Mouse (Mus musculus): ENCODE results near the gene Tbcb. TPM values are rescaled to one million over a fixed set of nuclear protein-coding genes. Genes with fewer than 3 reads are reported as not detected.

Gene Tbcb
- 3.2 TPM for polyA plus RNA-seq (2014; fragmentation: Illumina TruSeq; extraction: RNeasy Lipid Tissue Mini Kit (QIAGEN cat#74804); ENCODE audit: low replicate concordance)

DNA sequence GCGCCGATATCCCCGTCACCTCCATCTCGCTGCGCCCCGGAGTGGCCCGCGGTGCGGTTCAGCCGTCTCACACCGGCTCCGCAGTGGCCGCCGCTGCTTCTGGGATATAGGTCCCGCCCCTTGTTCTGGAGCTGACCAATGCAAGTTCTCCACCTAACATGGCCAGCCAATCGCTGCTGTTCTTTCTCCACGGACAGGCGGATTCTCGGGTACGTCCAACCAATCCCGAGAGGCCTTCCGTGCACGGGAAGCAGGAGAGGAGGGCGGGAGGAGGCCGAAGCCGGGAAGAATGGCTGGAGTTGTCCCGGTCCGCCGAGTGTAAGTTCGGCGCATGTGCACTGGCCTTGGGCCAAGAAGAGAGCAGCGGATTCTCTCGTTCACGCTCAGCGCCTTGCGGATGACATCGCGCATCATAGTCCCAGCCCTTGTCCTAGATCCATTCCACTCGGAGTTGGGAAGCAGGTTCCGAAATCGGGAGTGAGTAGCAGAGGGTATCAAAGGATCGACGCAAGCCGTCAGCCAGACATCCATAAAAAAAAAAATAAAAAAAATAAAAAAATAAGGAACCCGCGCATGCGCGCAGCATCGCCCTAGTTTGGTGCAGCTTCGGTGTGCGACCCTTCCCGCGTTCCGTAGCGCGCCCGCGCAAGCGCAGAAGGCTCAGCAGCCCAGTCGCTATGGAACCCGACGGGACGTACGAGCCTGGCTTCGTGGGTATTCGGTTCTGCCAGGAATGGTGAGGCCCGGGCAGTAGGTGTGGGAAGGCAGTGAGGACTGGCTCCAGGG lies at the start of gene Tbcb, which contains the start of gene Polr2i:
Gene Tbcb, minus strand, starts transcription at position 604 of the 786 bp plus-strand sequence.
Gene Polr2i, plus strand, starts transcription at position 280 of the 786 bp plus-strand sequence.

DNA sequence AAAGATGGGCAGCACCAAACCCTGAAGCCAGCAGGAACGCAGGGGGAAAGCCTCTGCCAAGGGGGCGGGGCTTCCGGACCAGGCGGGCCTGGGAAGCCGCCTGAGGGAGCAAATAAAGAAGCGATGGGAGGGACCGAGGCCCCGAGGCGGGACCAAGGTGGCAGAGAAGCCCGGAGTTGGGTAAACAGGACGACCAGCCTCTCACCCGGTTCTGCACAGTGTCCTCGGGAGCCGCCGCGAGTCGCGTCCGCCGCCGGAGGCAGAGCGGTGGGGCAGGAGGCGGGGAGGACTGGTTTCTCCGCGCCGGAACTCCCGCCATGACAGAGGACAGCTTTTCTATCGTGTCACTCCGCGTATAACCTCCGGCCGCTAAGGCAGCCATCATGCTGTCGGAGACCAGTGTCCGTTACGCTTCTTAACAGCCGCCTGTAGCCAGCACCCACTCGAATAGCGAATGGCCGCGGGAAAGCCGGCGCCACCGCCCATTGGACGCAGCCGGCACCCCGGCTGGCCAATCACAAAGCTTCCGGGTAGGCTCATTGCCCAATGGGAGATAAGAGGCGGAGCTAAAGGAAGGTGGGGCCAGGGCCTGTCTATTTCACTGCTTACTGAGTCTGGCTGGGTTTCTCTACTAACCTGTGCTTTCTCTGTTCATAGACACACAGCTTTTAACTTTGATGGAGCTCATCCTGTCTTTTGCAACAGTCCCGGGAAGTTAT lies 48.0 kb upstream of the Tbcb start, which contains the start of the genes Thap8 and Wdr62:
Gene Thap8, plus strand, starts transcription at position 144 of the 719 bp plus-strand sequence.
Gene Wdr62, minus strand, starts transcription at position 469 of the 719 bp plus-strand sequence.

DNA sequence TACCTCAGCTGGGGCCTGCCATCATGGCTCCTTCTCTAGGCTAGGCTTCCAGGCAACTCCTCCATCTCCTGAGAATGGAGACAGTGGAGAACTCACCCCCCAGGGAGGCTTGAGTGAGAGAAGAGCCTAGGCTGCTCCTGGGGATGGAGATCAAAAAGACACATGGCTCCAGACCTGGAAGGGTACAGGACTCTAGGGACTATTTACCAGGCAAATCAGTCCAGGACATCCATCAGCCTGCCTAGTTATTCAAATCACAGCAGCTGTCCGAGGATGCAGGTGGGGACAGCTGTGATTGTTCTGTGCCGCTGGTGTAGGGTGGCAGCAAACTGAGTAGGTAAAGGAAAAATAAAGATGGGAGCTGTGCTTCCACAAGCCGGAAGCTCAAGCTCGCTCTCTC lies 3.6 kb upstream of the Tbcb start, which contains the start of gene Ovol3:
Gene Ovol3, minus strand, starts transcription at position 101 of the 400 bp plus-strand sequence.

DNA sequence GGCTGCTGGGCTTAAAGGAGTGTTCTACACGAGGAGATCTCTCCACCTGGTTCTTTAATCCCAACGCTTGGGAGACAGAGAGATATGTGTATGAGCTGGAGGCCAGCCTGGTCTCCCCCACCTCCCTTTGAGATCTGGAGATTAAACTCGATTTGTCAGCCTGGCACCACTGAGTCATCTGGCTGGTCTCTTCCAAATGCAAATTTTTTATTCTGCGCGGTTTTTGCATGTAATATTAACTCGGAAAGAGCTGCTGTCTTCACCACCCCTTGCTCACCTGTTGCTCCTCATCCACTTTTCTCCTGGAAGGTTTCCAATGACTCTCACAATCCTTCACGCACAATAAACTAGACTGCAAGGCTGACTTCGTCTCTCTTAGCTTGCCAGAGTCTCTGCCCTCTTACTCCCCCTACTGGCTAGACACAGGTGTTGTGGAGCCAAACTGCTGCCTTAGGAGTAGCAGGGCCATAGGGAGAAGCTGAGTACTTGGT lies 33.5 kb downstream of the Tbcb start, which contains the start of gene Capns1:
Gene Capns1, minus strand, starts transcription at position 331 of the 491 bp plus-strand sequence.

GRCm38 (mm10) chr7:30183879-30184289 lies 48.2 kb downstream of the Tbcb start, which contains the start of gene Cox7a1:
Cox7a1 (plus strand) TSS chr7:30184144.

Other genes starting within 250 kb of the Tbcb start
- 4.6 TPM for gene Zfp568, start 248.3 kb downstream of the Tbcb start, polyA plus RNA-seq (2014; fragmentation: Illumina TruSeq; extraction: RNeasy Lipid Tissue Mini Kit (QIAGEN cat#74804); ENCODE audit: low replicate concordance)
- 2.1 TPM for gene Zfp14, start 180.9 kb downstream of the Tbcb start, polyA plus RNA-seq (2014; fragmentation: Illumina TruSeq; extraction: RNeasy Lipid Tissue Mini Kit (QIAGEN cat#74804); ENCODE audit: low replicate concordance)
- gene Zfp82, start 159.4 kb downstream of the Tbcb start, polyA plus RNA-seq (2014; fragmentation: Illumina TruSeq; extraction: RNeasy Lipid Tissue Mini Kit (QIAGEN cat#74804); ENCODE audit: low replicate concordance) = 2.3 TPM
- gene Gm26920, start 141.9 kb downstream of the Tbcb start, polyA plus RNA-seq (2014; fragmentation: Illumina TruSeq; extraction: RNeasy Lipid Tissue Mini Kit (QIAGEN cat#74804); ENCODE audit: low replicate concordance) = not detected
- gene Zfp566, start 141.7 kb downstream of the Tbcb start, polyA plus RNA-seq (2014; fragmentation: Illumina TruSeq; extraction: RNeasy Lipid Tissue Mini Kit (QIAGEN cat#74804); ENCODE audit: low replicate concordance) = 1.6 TPM
- gene Zfp260, start 137.5 kb downstream of the Tbcb start, polyA plus RNA-seq (2014; fragmentation: Illumina TruSeq; extraction: RNeasy Lipid Tissue Mini Kit (QIAGEN cat#74804); ENCODE audit: low replicate concordance) = 98.7 TPM
- gene Zfp382, start 110.3 kb downstream of the Tbcb start, polyA plus RNA-seq (2014; fragmentation: Illumina TruSeq; extraction: RNeasy Lipid Tissue Mini Kit (QIAGEN cat#74804); ENCODE audit: low replicate concordance) = 0.37 TPM
- 20.8 TPM for gene Zfp146, start 62.5 kb downstream of the Tbcb start, polyA plus RNA-seq (2014; fragmentation: Illumina TruSeq; extraction: RNeasy Lipid Tissue Mini Kit (QIAGEN cat#74804); ENCODE audit: low replicate concordance)
- 4.2 TPM for gene Cox7a1, start 48.1 kb downstream of the Tbcb start, polyA plus RNA-seq (2014; fragmentation: Illumina TruSeq; extraction: RNeasy Lipid Tissue Mini Kit (QIAGEN cat#74804); ENCODE audit: low replicate concordance)
- 24.3 TPM for gene Capns1, start 33.5 kb downstream of the Tbcb start, polyA plus RNA-seq (2014; fragmentation: Illumina TruSeq; extraction: RNeasy Lipid Tissue Mini Kit (QIAGEN cat#74804); ENCODE audit: low replicate concordance)
- gene Polr2i, start 324 bp downstream of the Tbcb start, polyA plus RNA-seq (2014; fragmentation: Illumina TruSeq; extraction: RNeasy Lipid Tissue Mini Kit (QIAGEN cat#74804); ENCODE audit: low replicate concordance) = not detected
- gene Ovol3, start 3.5 kb upstream of the Tbcb start, polyA plus RNA-seq (2014; fragmentation: Illumina TruSeq; extraction: RNeasy Lipid Tissue Mini Kit (QIAGEN cat#74804); ENCODE audit: low replicate concordance) = not detected
- not detected for gene Thap8, start 47.8 kb upstream of the Tbcb start, polyA plus RNA-seq (2014; fragmentation: Illumina TruSeq; extraction: RNeasy Lipid Tissue Mini Kit (QIAGEN cat#74804); ENCODE audit: low replicate concordance)
- not detected for gene Wdr62, start 48.1 kb upstream of the Tbcb start, polyA plus RNA-seq (2014; fragmentation: Illumina TruSeq; extraction: RNeasy Lipid Tissue Mini Kit (QIAGEN cat#74804); ENCODE audit: low replicate concordance)
- gene Clip3, start 59.5 kb upstream of the Tbcb start, polyA plus RNA-seq (2014; fragmentation: Illumina TruSeq; extraction: RNeasy Lipid Tissue Mini Kit (QIAGEN cat#74804); ENCODE audit: low replicate concordance) = 1.2 TPM
- 2.9 TPM for gene Alkbh6, start 76.4 kb upstream of the Tbcb start, polyA plus RNA-seq (2014; fragmentation: Illumina TruSeq; extraction: RNeasy Lipid Tissue Mini Kit (QIAGEN cat#74804); ENCODE audit: low replicate concordance)
- gene Syne4, start 82.5 kb upstream of the Tbcb start, polyA plus RNA-seq (2014; fragmentation: Illumina TruSeq; extraction: RNeasy Lipid Tissue Mini Kit (QIAGEN cat#74804); ENCODE audit: low replicate concordance) = 1.6 TPM
- gene E130208F15Rik, start 89.5 kb upstream of the Tbcb start, polyA plus RNA-seq (2014; fragmentation: Illumina TruSeq; extraction: RNeasy Lipid Tissue Mini Kit (QIAGEN cat#74804); ENCODE audit: low replicate concordance) = 0.71 TPM
- 1.3 TPM for gene Sdhaf1, start 91.6 kb upstream of the Tbcb start, polyA plus RNA-seq (2014; fragmentation: Illumina TruSeq; extraction: RNeasy Lipid Tissue Mini Kit (QIAGEN cat#74804); ENCODE audit: low replicate concordance)
- gene Lrfn3, start 130.5 kb upstream of the Tbcb start, polyA plus RNA-seq (2014; fragmentation: Illumina TruSeq; extraction: RNeasy Lipid Tissue Mini Kit (QIAGEN cat#74804); ENCODE audit: low replicate concordance) = 0.41 TPM
- 2.8 TPM for gene Tyrobp, start 181.5 kb upstream of the Tbcb start, polyA plus RNA-seq (2014; fragmentation: Illumina TruSeq; extraction: RNeasy Lipid Tissue Mini Kit (QIAGEN cat#74804); ENCODE audit: low replicate concordance)
- not detected for gene Hcst, start 187.6 kb upstream of the Tbcb start, polyA plus RNA-seq (2014; fragmentation: Illumina TruSeq; extraction: RNeasy Lipid Tissue Mini Kit (QIAGEN cat#74804); ENCODE audit: low replicate concordance)
- 0.67 TPM for gene Nfkbid, start 189.5 kb upstream of the Tbcb start, polyA plus RNA-seq (2014; fragmentation: Illumina TruSeq; extraction: RNeasy Lipid Tissue Mini Kit (QIAGEN cat#74804); ENCODE audit: low replicate concordance)
- gene Aplp1, start 213.3 kb upstream of the Tbcb start, polyA plus RNA-seq (2014; fragmentation: Illumina TruSeq; extraction: RNeasy Lipid Tissue Mini Kit (QIAGEN cat#74804); ENCODE audit: low replicate concordance) = 9.8 TPM
- not detected for gene Kirrel2, start 225.4 kb upstream of the Tbcb start, polyA plus RNA-seq (2014; fragmentation: Illumina TruSeq; extraction: RNeasy Lipid Tissue Mini Kit (QIAGEN cat#74804); ENCODE audit: low replicate concordance)
- 0.15 TPM for gene Nphs1, start 226.0 kb upstream of the Tbcb start, polyA plus RNA-seq (2014; fragmentation: Illumina TruSeq; extraction: RNeasy Lipid Tissue Mini Kit (QIAGEN cat#74804); ENCODE audit: low replicate concordance)

All from small intestine, adult 10 weeks (tissue).